Mouse (Mus musculus) thymus, adult 18-20 months (tissue): Measurements from ENCODE around the gene Cngb1.
A peak's percentile ranks its signal among the peaks of the same experiment; 100 is the strongest.
"Not testable (repeated sequence)": the region's sequence is repeated elsewhere in the genome, so short reads cannot be mapped to it uniquely, and the experiment has no call there.

Experiments used
- DNase-seq, 2 experiments: peaks; one replicate each; pipeline ENCODE4 v3.0.0; 2022; ENCODE audit warnings: mixed read lengths in 2 of 2

Cngb1 gene

GRCm38 (mm10) chr8:95243853-95244252 lies 62.5 kb downstream of the Cngb1 start:
- DNase-seq, result no peak

DNA sequence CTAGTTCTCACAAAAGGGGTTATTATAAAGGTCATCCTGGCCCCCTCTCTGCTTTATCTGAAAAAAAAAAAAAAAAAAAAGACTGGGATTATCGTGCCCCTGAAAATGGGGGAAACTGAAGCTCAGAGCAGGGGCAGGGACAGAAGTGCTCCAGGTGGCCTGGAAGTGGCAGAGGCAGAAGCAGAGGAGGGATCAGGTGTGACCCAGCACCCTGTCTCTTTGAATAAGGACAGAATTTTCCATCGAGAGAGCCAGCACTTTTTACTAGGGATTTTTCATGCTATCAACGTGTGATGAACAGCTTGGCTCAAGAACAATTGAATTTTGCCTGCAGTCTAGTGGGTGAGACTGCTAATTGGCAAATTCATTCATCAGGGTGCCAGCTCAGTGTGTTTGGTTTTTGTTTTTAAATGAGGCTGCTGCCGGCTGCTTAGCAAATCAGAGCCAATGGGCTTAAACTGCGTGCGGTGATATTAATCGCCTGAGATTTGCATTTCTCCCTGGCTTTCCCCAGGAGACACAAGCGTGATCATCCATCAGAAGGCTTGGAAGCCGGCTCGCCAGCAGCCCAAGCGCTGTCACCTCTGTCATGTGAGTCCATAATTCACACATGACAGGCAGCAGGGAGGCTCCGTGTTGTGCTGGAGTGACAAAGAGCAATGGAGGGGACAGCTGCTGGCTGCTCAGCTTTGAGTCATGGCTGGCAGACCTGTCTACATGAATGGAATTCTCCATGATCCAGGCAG lies 63.4 kb downstream of the Cngb1 start:
- DNase-seq, result no peak

GRCm38 (mm10) chr8:95242099-95242825 lies 64.1 kb downstream of the Cngb1 start:
- DNase-seq, result no peak

GRCm38 (mm10) chr8:95235683-95236082 lies 70.7 kb downstream of the Cngb1 start:
- DNase-seq, result peak; percentile 34 to 52

DNA sequence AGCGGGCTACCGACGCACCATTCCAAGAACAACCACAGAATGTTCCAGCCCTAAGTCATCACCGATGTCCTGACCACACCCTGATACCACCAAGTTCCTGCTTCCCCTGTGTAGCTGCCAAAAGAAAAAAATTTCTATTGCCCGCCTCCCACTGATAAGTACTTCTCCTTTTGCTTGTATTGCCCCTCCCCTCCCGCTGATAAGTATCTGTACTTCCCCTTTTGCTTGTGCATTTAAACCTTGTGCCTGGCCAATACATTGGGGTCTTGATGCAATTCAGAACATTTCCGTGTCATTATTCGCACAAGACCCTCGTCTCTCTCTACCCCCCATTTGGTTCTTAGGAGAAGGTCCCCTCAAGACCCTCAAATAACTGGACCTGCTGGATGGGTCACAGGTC lies 76.3 kb downstream of the Cngb1 start:
- not testable (repeated sequence) for DNase-seq

GRCm38 (mm10) chr8:95227151-95227468 lies 79.3 kb downstream of the Cngb1 start:
- DNase-seq, result no peak

DNA sequence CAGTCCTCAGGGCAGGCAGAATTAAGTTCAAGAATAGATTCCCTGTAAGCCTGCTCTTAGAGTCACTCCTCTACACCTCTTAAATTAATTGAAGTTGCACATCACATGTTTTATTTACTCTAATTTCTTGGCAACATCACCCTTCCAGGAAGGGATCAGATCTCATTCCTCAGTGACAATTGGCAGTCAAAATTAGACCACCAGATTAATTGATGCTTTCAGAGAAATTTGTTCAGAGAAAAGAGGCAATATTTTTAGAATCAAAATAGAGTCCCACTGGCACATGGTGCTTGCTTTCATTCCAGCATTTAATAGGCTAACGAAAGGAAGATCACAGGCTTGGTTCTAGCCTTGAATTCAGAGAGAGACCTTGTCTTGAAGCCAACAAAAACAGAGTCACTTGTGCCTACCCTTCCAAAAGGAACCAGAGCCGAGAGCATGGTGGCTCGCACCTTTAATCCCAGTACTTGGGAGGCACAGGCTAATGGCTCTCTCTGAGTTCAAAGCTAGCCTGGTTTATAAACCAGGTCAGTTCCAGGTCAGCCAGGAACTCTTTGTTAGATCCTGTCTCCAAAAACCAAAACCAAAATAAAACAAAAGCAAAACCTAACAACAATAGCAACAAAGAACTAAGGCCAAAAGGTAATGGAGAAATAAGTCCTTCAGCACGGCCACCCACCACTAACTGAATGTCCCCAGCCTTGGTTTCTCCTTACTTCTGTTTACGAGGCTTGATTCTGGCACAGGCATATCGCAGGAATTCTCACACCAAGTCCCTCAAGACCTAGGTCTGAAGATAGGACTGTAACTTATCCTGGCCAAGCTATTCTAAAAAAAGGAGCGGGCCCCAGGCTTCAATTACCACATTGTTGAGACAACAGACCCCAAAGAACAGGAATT lies 79.9 kb downstream of the Cngb1 start:
- no peak for DNase-seq

DNA sequence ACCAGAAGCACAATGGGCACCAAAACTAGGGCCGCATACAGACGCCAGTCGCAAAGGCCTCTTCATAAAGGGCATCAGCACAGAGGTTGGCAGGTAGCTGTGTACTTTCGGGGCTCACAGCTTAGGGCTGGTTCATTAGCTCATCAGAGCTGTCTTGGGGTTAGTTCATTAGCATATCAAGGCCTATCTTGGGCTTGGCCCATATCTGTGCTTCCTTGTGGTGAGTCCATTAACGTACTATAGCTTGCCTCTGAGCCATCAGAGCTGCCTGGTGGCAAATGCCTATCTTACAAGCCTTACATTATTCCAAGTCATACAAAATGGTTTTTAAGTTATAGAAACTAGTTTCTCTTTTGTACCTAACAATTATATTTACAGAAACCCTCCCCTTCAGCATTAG lies 82.4 kb downstream of the Cngb1 start:
- no peak for DNase-seq

GRCm38 (mm10) chr8:95221045-95221444 lies 85.3 kb downstream of the Cngb1 start:
- DNase-seq, result no peak

DNA sequence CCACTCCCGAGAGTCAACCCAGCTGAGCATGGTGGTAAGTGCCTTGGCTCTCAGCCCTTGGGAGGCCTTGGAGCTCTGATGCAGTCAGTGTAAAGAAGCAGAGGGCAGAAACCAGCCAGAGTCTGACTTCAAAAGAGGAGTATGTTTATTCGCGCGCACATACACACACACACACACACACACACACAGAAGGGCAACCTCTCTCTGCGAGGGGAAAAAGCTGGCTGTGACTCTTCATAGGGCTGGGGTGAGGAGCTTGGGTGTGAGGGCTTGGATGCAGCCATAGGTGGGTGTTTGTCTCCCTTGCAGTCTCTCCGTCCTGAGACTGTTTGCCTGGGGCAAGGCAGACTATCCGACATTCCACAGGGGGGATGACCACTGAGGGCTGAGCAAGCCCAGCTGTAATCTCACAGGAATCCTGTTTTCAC lies 85.8 kb downstream of the Cngb1 start:
- DNase-seq, result no peak

DNA sequence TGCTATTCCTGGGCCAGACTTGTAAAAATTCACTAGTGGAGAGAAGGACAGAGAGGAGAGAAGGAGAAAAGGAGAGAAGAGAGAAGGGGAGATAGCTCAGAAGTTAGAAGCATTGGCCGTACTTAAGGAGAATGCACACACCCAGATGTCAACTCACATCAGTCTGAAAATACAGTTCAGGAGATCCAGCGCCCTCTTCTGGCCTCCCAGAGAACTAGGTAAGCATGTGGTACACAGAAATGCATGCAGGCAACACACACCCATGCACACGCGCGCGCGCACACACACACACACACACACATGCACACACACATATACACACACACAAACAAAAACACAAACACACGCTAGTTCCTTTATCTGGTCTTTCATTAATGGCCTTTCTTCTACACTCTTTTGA lies 86.8 kb downstream of the Cngb1 start:
- no peak for DNase-seq

- no peak for DNase-seq
Observed at GRCm38 (mm10) chr8:95215709-95216360, 90.5 kb downstream of the Cngb1 start.

DNA sequence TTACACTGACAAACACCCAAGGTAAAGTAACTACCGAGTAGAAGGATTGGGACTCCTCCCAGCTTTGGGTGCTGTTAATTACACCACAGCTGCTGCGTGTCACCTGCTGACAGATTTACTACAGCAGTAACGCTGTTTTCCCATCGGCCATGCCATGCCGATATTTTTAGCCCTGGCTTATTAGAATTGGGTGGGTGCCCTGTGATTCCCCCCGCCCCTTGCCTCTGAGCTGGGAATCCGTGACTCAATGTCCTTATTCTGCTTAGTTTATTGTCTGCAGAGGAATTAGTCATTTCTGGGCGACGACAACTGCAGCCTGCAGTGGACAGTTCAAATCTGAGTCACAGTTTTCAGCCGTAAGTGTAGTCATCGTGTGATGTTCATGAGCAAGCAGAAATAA lies 96.5 kb downstream of the Cngb1 start:
- no peak for DNase-seq

DNA sequence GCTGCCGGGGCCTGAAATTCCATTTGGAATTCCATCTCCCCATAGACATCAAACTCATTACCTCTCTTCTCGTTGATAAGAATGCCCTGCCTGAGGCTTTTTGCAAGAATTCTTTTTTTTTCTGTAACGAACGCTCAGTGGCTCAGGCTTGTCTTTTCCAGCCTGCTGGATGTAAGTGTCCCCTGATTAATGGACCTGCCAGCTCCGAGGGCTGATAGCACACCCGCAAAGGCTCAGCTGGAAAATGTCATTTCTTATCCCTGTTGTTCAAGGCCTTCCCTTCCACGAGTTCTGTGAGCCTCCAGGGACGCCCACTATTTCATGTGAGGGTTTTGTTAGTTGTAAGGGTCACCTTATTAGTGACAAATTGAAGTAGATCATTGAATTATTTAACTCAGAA lies 100.4 kb downstream of the Cngb1 start:
- DNase-seq, result no peak

- DNase-seq, result peak; percentile 23 to 26
Observed at GRCm38 (mm10) chr8:95204039-95204380, 102.4 kb downstream of the Cngb1 start.

DNA sequence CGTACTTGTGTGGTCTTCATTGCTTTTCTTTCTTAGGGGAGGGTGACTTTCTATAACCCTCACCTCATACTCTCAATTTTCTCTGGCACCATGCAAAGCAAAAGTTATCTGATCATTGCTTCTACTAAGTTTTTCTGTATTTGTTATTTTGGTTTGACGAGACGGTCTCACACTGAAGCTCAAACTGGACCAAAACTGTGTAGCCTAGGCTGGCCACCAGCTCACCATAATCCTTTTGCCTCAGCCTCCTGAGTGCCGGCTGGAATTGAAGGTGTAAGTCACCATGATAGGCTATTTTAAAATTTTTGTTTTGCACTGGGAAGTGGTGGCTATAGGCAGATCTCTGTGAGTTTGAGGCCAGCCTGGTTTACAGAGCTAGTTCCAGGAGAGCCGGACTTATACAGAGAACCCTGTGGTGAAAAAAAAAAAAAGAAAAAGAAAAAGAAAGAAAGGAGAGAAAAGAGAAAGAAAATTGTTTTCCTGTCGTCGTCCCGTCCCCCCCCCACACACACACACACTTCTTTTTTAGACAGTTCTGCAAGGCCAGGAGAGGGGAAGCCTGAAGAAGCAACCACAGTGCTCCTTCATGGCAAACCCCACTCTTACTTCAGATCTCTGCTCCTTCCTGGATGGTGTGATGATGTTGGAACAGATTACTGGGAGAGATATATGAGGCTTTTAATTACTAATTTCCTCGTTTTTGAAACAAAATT lies 102.9 kb downstream of the Cngb1 start:
- no peak for DNase-seq

DNA sequence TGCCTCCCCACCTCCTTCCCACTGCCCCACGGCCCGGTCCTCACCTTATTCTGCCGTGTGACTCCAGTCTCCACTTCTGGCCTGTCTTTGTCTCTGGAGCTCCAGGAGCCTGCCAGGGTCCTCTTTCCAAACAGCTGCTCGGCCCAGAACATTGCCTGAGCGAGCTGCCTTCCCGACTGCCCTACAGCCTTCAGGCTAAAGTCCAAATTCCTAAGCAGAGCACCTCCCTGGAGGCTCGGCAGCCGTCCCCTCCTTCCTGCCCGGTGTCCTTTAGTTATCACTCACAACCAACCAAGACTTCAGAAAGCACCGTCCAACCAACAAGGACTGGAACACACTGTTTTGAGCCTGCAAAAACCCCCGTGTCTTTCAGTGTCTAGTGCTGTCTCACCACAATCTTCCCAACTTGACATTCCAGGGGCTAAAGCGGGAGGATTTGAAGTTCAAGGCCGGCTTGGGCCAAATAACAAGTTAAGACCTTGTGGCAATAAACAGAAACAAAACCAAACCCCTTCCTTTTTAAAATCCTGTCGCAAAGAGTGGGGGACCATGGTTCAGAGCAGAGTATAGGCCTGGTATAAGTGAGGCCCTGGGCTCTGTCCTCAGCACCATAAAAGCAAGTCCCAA lies 103.6 kb downstream of the Cngb1 start, which contains the start of gene Kifc3:
TSS of gene Kifc3 (minus strand) at position 164 of the 627 bp plus-strand sequence.
- no peak for DNase-seq

- DNase-seq, result no peak
Observed at GRCm38 (mm10) chr8:95202056-95202570, 104.3 kb downstream of the Cngb1 start.

DNA sequence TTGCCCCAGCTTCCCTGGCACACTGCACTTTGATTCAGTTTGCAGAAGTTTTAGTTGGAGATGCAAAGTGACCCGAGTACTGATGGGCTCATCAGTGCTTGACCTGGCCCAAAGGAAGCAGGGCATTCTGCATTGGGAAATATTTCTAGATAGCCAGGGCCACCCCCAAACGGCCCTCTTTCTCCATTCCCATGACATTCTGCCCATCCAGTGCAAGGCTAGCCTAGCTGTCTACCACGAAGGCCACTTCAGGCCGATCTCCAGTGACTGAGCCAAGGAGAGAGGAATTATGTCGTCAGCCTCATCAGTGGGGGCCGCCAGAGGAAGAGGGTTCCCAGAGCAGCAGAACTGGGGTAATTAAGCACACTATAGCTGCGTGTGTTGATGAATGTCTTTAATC lies 104.9 kb downstream of the Cngb1 start:
- no peak for DNase-seq

DNA sequence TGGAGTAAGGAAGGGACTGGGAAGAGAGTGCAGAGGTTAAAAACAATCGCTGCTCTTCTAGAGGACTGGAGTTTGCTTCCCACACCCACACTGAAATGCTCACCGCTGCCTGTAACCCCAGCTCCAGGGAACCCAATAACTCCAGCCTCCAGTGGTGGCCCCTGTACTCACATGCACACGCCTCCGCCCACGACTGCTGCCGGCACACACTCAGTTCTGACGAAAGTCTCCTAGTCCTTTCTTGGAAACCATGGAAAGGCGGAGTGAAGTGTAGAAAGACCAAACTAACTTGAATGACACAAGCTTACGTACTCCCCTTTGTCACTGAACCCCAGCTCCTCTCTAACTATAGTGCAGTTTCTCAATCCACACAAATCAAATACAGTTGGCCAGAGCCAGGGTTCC lies 106.4 kb downstream of the Cngb1 start:
- DNase-seq, result no peak

GRCm38 (mm10) chr8:95195728-95196127 lies 110.7 kb downstream of the Cngb1 start:
- DNase-seq, result no peak
